Mouse (Mus musculus) ES-Bruce4 (cell line): ENCODE data around the gene Nt5e. TPM values are rescaled to one million over a fixed set of nuclear protein-coding genes. Genes with fewer than 3 reads are reported as not detected.

Source experiments
- H3K27ac ChIP-seq: 2 replicates; pipeline ENCODE4 v1.5.1; 2012; ENCODE audit warnings: low read length, inconsistent platforms; ENCODE audit not compliant: insufficient read depth
- H3K27me3 ChIP-seq: 2 replicates; pipeline ENCODE4 v1.6.1; 2012; ENCODE audit warnings: mild to moderate bottlenecking, low read length, inconsistent platforms; ENCODE audit not compliant: control insufficient read depth, poor library complexity, insufficient read depth, severe bottlenecking
- H3K36me3 ChIP-seq: 2 replicates; pipeline ENCODE4 v1.6.1; 2012; ENCODE audit warnings: inconsistent platforms, mild to moderate bottlenecking, low read length, moderate library complexity; ENCODE audit not compliant: control insufficient read depth, poor library complexity, insufficient read depth, severe bottlenecking
- H3K4me1 ChIP-seq: one replicate; pipeline ENCODE4 v1.8.1; 2011; ENCODE audit warnings: low read length; ENCODE audit not compliant: control insufficient read depth, insufficient read depth
- H3K4me3 ChIP-seq: 2 replicates; pipeline ENCODE4 v1.5.1; 2011; ENCODE audit warnings: low read depth, mild to moderate bottlenecking, low read length
- H3K9ac ChIP-seq: 2 replicates; pipeline ENCODE4 v1.6.1; 2012; ENCODE audit warnings: low read depth, mild to moderate bottlenecking, inconsistent platforms; ENCODE audit not compliant: poor library complexity, severe bottlenecking
- H3K9me3 ChIP-seq: replicated peaks from 2 replicates; pipeline ENCODE4 v1.6.1; 2012; ENCODE audit warnings: mild to moderate bottlenecking, low read length, inconsistent platforms; ENCODE audit not compliant: control insufficient read depth, poor library complexity, insufficient read depth, severe bottlenecking
- CTCF ChIP-seq: IDR thresholded peaks from one replicate; pipeline ENCODE4 v1.8.1; 2011; ENCODE audit warnings: low read depth, low read length
- EP300 ChIP-seq: IDR thresholded peaks from 2 replicates; pipeline ENCODE4 v1.6.1; 2011; ENCODE audit warnings: low read depth, low read length; ENCODE audit not compliant: insufficient read depth
- POLR2A ChIP-seq: IDR thresholded peaks from one replicate; pipeline ENCODE4 v1.8.1; 2011; ENCODE audit warnings: low read length; ENCODE audit not compliant: insufficient read depth
- polyA plus RNA-seq: library from polyadenylated mRNA; stranded (reverse); fragments of >200 nt; gene quantifications from 2 replicates; pipeline ENCODE4 v1.2.4, GENCODE M21; 2011; ENCODE audit warnings: low read depth; ENCODE audit not compliant: missing spikeins, insufficient read depth, insufficient read length

Gene Nt5e
- polyA plus RNA-seq, 1 experiment: 15.0 TPM

GRCm38 (mm10) chr9:88340819-88341218 lies 13.8 kb downstream of the Nt5e start:
- 0 out of 2 replicates have a peak, but pooled peaks cover 2% of the 10 kb centered on the region for H3K27me3 ChIP-seq
- H3K4me3 ChIP-seq: no peak overlapping the region
- H3K9me3 ChIP-seq: no peaks in the 10 kb centered on the region
- H3K27ac ChIP-seq: no peak overlapping the region
- peaks cover 1% of the 10 kb centered on the region for H3K4me1 ChIP-seq
- TF ChIP-seq EP300 (no peak), POLR2A (no peak), CTCF (no peak)
- H3K36me3 ChIP-seq: no peaks in the 10 kb centered on the region
- no peak overlapping the region for H3K9ac ChIP-seq

- Histone ChIP-seq H3K4me1 (no peaks in the 10 kb centered on the region), H3K27ac (no peak overlapping the region), H3K4me3 (no peak overlapping the region), H3K27me3 (0 out of 2 replicates have a peak, but pooled peaks cover 2% of the 10 kb centered on the region), H3K36me3 (no peaks in the 10 kb centered on the region), H3K9me3 (no peaks in the 10 kb centered on the region), H3K9ac (no peak overlapping the region)
- TF ChIP-seq POLR2A: no peak
- no peak for TF ChIP-seq CTCF
- TF ChIP-seq EP300: no peak
These were observed 15.2 kb downstream of the Nt5e start for GRCm38 (mm10) chr9:88342241-88342640.

- H3K9ac ChIP-seq: no peak overlapping the region
- no peaks in the 10 kb centered on the region for H3K4me1 ChIP-seq
- no peak overlapping the region for H3K27ac ChIP-seq
- no peaks in the 10 kb centered on the region for H3K9me3 ChIP-seq
- TF ChIP-seq EP300: no peak
- TF ChIP-seq POLR2A: no peak
- TF ChIP-seq CTCF: no peak
- H3K36me3 ChIP-seq: no peaks in the 10 kb centered on the region
- H3K4me3 ChIP-seq: no peak overlapping the region
- H3K27me3 ChIP-seq: 0 out of 2 replicates have a peak, but pooled peaks cover under 1% of the 10 kb centered on the region
These were observed 15.7 kb downstream of the Nt5e start for GRCm38 (mm10) chr9:88342701-88343100.

- Histone ChIP-seq H3K27ac (no peak overlapping the region), H3K9ac (no peak overlapping the region), H3K36me3 (no peaks in the 10 kb centered on the region), H3K4me1 (no peaks in the 10 kb centered on the region), H3K9me3 (no peaks in the 10 kb centered on the region), H3K4me3 (no peak overlapping the region), H3K27me3 (no peaks in the 10 kb centered on the region)
- TF ChIP-seq POLR2A (no peak), CTCF (no peak), EP300 (no peak)
These were observed 17.4 kb downstream of the Nt5e start for GRCm38 (mm10) chr9:88344424-88344823.

GRCm38 (mm10) chr9:88346857-88347256 lies 19.9 kb downstream of the Nt5e start:
- Histone ChIP-seq H3K4me1 (no peaks in the 10 kb centered on the region), H3K9ac (no peak overlapping the region), H3K27me3 (no peaks in the 10 kb centered on the region), H3K4me3 (no peak overlapping the region), H3K27ac (no peak overlapping the region), H3K36me3 (no peaks in the 10 kb centered on the region), H3K9me3 (no peaks in the 10 kb centered on the region)
- TF ChIP-seq POLR2A: no peak
- TF ChIP-seq CTCF: no peak
- no peak for TF ChIP-seq EP300

GRCm38 (mm10) chr9:88348623-88349022 lies 21.6 kb downstream of the Nt5e start:
- Histone ChIP-seq H3K4me3 (no peak overlapping the region), H3K36me3 (no peaks in the 10 kb centered on the region), H3K9me3 (no peaks in the 10 kb centered on the region), H3K27ac (no peak overlapping the region), H3K9ac (no peak overlapping the region), H3K4me1 (no peaks in the 10 kb centered on the region), H3K27me3 (no peaks in the 10 kb centered on the region)
- TF ChIP-seq EP300 (no peak), POLR2A (no peak), CTCF (no peak)

- Histone ChIP-seq H3K27me3 (no peaks in the 10 kb centered on the region), H3K9ac (no peak overlapping the region), H3K9me3 (no peaks in the 10 kb centered on the region), H3K4me3 (no peak overlapping the region), H3K36me3 (no peaks in the 10 kb centered on the region), H3K4me1 (no peaks in the 10 kb centered on the region), H3K27ac (no peak overlapping the region)
- no peak for TF ChIP-seq CTCF
These were observed 23.3 kb downstream of the Nt5e start for GRCm38 (mm10) chr9:88350317-88350716.
